Mouse (Mus musculus) kidney, postnatal 0 days (tissue): ENCODE measurements at regions not wholly inside any gene's neighbourhood (a gene's known extent, or its start where the extent isn't known, plus 50 kb on each side); places are given as distances from the start of the nearest gene placed in this dataset.

ENCODE experiments used
- ATAC-seq: fragments of 200-750 bp; cut with Nextera tagmentation; replicated peaks from 2 replicates; pipeline ENCODE4 v1.8.0; 2017; ENCODE audit warnings: low read depth, moderate number of reproducible peaks, moderate TSS enrichment, moderate library complexity; ENCODE audit not compliant: low FRiP score
- DNase-seq: peaks from one replicate; pipeline ENCODE4 v3.0.0-alpha.2; 2016; ENCODE audit warnings: low spot score
- H3K27ac ChIP-seq: fragments of 300-500 bp; sonication (generic); 2 replicates; pipeline ENCODE4 v1.5.1; 2014; ENCODE audit warnings: mild to moderate bottlenecking
- H3K27me3 ChIP-seq: fragments of 300-500 bp; sonication (generic); 2 replicates; pipeline ENCODE4 v1.6.1; 2014; ENCODE audit warnings: low read length, mixed read lengths; ENCODE audit not compliant: insufficient read depth
- H3K36me3 ChIP-seq: fragments of 300-500 bp; sonication (generic); 2 replicates; pipeline ENCODE4 v1.6.1; 2014; ENCODE audit warnings: low read length, mixed read lengths; ENCODE audit not compliant: insufficient read depth
- H3K4me1 ChIP-seq: fragments of 300-500 bp; sonication (generic); replicated peaks from 2 replicates; pipeline ENCODE4 v1.6.1; 2014; ENCODE audit warnings: antibody characterized with exemption, low read length, mixed read lengths; ENCODE audit not compliant: insufficient read depth
- H3K4me2 ChIP-seq: fragments of 300-500 bp; sonication (generic); 2 replicates; pipeline ENCODE4 v1.6.1; 2014; ENCODE audit warnings: mild to moderate bottlenecking, low read length, moderate library complexity, mixed read lengths
- H3K4me3 ChIP-seq: fragments of 300-500 bp; sonication (generic); replicated peaks from 2 replicates; pipeline ENCODE4 v1.5.1; 2014; ENCODE audit warnings: low read depth, low read length
- H3K9ac ChIP-seq: fragments of 300-500 bp; sonication (generic); 2 replicates; pipeline ENCODE4 v1.6.1; 2014; ENCODE audit warnings: low read depth, low read length
- H3K9me3 ChIP-seq: fragments of 300-500 bp; sonication (generic); replicated peaks from 2 replicates; pipeline ENCODE4 v1.6.1; 2016; ENCODE audit warnings: low read length, inconsistent platforms, mixed read lengths
- CTCF ChIP-seq: IDR thresholded peaks from 2 replicates; pipeline ENCODE4 v1.5.1; 2016; ENCODE audit warnings: antibody characterized with exemption, low read depth, mild to moderate bottlenecking, moderate library complexity
- WGBS: fragments of 180-500 bp; shearing (Covaris S2); extraction: QIAGEN DNeasy Blood & Tissue Kit; methylation state at CpG from one replicate; pipeline ENCODE4 v1.1.7; 2014; 5-methylcytosine and 5-hydroxymethylcytosine counted together

DNA sequence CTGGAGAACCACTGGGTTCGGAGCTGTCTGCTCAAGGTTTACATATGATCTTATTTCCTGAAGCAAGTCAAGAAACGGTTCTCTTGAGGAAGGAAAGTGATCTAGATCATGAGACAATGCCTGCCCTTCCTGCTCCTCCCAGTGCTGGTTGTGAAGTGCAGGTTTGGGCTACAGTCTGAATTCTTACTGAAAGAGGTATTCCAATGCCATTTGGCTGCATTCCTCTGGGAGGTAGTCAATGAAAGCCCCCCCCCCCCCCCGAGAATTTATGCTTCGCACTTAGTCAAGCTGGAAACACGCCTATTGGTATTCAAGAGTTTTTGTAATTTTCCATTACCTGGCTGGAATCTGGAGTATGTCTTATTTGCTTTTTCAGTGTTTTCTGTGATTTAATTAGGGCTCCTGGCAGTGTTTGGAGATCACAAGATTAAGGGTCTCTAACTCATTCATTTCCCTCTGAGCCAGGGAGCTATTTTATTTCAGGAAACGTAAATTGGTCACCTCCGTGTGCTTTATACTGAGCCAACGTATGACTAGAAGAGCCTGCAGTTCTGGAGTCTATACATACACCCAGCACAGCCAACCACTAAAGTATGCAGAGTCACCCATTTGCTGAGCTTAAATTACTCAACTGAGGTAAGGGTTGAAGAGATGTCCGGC is 84.7 kb upstream of the Ranbp3l start:
- Histone ChIP-seq H3K9me3 (no peaks in the 10 kb centered on the region), H3K4me1 (no peaks in the 10 kb centered on the region), H3K4me2 (no peak overlapping the region), H3K27me3 (no peaks in the 10 kb centered on the region), H3K27ac (no peak overlapping the region), H3K4me3 (no peak overlapping the region), H3K36me3 (no peaks in the 10 kb centered on the region), H3K9ac (no peak overlapping the region)
- 49% methylated on average over 9 of the region's 9 CpGs for WGBS
- no peak; the same call in 1 of the 2 replicates for ATAC-seq
- DNase-seq: peak; percentile 28
- TF ChIP-seq CTCF: no peak

DNA sequence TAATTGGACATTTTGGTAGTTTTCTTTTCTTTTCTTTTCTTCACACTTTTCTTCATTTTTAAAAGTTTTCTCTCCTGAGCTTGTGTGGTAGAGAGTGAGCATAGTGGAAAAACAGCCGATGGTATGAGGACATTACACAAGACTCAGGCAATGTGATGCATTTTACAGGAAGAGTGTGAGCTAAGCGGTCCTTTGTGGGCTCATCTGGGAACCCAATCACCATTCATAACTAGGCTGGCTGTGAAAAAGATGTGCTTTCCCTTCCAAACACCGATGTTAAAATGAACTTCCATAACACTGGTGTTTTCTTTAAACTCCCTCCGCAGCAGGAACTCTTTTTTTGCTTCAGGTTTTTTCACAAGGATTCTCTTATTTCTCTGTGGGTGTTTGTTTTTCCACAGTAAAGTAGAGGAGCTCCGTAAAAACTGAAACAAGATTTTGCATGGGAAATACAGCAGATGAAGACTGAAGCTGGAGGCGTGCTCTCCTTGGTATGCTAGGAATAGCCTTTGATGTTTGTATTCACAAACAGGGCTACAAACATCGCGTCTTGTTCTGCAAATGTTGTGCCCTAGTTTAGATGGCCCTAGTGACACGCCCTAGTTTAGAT is 92.8 kb upstream of the Ranbp3l start:
- Histone ChIP-seq H3K27ac (no peak overlapping the region), H3K4me3 (no peak overlapping the region), H3K4me2 (no peak overlapping the region), H3K9me3 (no peaks in the 10 kb centered on the region), H3K36me3 (no peaks in the 10 kb centered on the region), H3K9ac (no peak overlapping the region), H3K27me3 (no peaks in the 10 kb centered on the region), H3K4me1 (no peaks in the 10 kb centered on the region)
- TF ChIP-seq CTCF: no peak
- ATAC-seq: no peak
- no peak for DNase-seq
- WGBS: 67% methylated on average over 9 of the region's 9 CpGs

DNA sequence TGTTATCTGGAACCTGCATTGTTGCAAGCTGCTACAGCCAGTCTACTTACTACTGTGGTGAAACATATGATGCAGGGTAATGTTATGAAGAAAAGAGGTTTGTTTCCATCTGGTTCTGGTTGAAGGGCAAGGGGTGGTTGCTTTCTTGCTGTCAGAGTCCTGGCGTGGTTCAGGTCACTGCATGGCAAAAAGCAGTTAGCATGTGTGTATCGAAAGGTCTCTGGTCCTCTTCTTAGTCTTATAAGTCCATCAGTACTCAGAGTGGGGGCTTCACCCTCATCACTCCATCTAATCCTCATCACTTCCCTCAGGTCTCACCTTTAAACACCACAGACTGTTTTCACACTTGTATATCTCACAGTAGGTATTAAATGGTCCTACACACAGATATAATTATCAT is 99.7 kb upstream of the Ranbp3l start:
- Histone ChIP-seq H3K9me3 (no peaks in the 10 kb centered on the region), H3K27me3 (no peaks in the 10 kb centered on the region), H3K36me3 (no peaks in the 10 kb centered on the region), H3K4me1 (no peaks in the 10 kb centered on the region), H3K4me2 (no peak overlapping the region), H3K4me3 (no peak overlapping the region), H3K9ac (no peak overlapping the region), H3K27ac (no peak overlapping the region)
- no peak for ATAC-seq
- TF ChIP-seq CTCF: no peak
- DNase-seq: no peak
- 92% methylated on average over 2 of the region's 2 CpGs for WGBS

DNA sequence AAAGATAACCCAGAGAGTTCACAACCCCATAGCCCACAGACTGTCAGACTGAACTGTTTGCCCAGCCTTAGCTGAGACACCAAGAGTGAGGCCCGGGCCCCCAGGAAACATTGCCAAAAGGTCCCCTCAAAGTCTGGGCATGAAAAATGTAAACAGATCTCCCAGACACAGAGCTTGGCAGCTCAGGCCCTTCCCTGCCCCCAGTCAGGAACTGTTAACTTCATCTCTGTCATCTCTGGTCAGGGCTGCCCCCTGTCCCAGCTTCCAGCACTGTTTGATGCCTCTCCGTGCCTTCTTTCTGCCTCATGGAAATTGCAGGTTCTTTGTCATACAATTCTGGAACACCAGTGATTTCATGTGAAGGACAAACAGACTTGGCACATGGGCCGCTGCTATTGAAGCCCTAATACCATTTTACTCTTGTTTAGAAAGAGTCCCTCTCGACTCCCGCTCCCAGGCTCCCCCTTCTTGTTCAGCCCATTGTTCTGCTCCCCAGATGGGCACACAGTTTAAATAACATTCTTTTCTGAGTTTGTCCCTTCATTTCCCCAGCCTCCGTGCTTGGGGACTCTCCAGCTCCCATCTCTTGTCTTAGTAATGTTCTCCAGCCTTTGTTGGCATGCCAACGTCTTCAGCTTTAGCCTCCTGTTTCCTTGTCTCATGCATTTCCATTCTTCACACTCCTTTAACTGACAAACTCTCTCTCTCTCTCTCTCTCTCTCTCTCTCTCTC is 100.4 kb upstream of the Ranbp3l start:
- 68% methylated on average over 7 of the region's 7 CpGs for WGBS
- ATAC-seq: no peak
- Histone ChIP-seq H3K36me3 (no peaks in the 10 kb centered on the region), H3K4me3 (no peak overlapping the region), H3K4me2 (no peak overlapping the region), H3K4me1 (no peaks in the 10 kb centered on the region), H3K9me3 (no peaks in the 10 kb centered on the region), H3K9ac (no peak overlapping the region), H3K27me3 (no peaks in the 10 kb centered on the region), H3K27ac (no peak overlapping the region)
- no peak for TF ChIP-seq CTCF
- no peak for DNase-seq

DNA sequence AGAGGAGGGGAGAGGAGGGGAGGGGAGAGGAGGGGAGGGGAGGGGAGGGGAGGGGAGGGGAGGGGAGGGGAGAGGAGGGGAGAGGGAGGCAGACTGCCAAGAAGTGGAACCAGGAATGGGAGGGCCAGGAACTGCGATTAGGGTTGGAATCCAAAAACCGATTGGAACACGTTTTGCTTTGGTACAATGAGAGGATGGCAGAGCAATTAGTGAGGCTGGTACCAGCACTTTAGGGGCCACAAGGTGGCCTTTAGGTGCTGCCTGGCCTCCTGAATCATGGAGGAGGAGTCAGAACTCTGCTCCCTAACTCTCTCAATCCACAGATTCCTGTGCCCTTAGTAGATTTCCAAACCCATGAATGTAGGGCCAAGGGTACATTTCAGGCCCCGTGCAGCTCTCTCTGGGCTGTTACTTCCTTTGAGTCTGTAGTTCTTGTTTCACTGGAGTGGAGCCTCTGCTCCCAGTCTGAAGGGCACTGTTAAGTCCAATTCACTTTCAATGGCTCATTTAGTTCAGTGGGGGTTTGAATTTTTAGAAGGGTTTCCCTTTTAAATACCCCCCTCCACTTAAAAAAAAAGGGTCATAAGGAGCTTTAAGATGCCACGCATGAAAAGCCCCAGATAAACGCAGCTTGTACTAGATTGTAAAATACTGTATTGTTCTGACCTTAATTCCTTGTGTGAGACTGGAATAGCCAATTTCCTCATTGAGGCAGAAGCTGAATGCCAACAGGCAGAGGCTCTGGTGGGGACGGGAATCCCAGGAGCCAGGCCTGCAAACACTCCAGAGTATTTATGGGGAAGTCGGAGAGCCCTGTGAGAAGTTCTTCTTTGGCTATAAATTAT is 102.4 kb upstream of the Ranbp3l start:
- Histone ChIP-seq H3K9ac (no peak overlapping the region), H3K36me3 (no peaks in the 10 kb centered on the region), H3K27ac (no peak overlapping the region), H3K4me2 (no peak overlapping the region), H3K4me1 (no peaks in the 10 kb centered on the region), H3K27me3 (no peaks in the 10 kb centered on the region), H3K4me3 (no peak overlapping the region), H3K9me3 (no peaks in the 10 kb centered on the region)
- DNase-seq (no peak), ATAC-seq (no peak)
- no peak for TF ChIP-seq CTCF
- 48% methylated on average over 8 of the region's 8 CpGs for WGBS
